Mouse (Mus musculus) 416B (cell line): ENCODE data around the gene Efna4.

ENCODE experiments used
- DNase-seq: peaks from one replicate; pipeline ENCODE4 v3.0.0; 2011; ENCODE audit warnings: low read depth

Efna4 gene

GRCm38 (mm10) chr3:89337721-89338578 is at the start of gene Efna4:
Gene Efna4, minus strand, starts transcription at chr3:89338028.
- DNase-seq: peak; percentile 76

GRCm38 (mm10) chr3:89386438-89387420 is 48.9 kb upstream of the Efna4 start:
- no peak for DNase-seq

- no peak for DNase-seq
These were observed 47.6 kb upstream of the Efna4 start for GRCm38 (mm10) chr3:89385451-89385850.

- DNase-seq: no peak
These were observed 46.7 kb upstream of the Efna4 start for GRCm38 (mm10) chr3:89384331-89385076.

GRCm38 (mm10) chr3:89383651-89384255 is 45.9 kb upstream of the Efna4 start:
- DNase-seq: no peak

GRCm38 (mm10) chr3:89382950-89383349 is 45.1 kb upstream of the Efna4 start:
- DNase-seq: no peak

GRCm38 (mm10) chr3:89382033-89382882 is 44.4 kb upstream of the Efna4 start:
- DNase-seq: no peak

GRCm38 (mm10) chr3:89381233-89381632 is 43.4 kb upstream of the Efna4 start:
- no peak for DNase-seq

GRCm38 (mm10) chr3:89380711-89381110 is 42.9 kb upstream of the Efna4 start:
- DNase-seq: no peak

GRCm38 (mm10) chr3:89380291-89380690 is 42.5 kb upstream of the Efna4 start:
- no peak for DNase-seq

GRCm38 (mm10) chr3:89379388-89380131 is 41.7 kb upstream of the Efna4 start:
- no peak for DNase-seq

GRCm38 (mm10) chr3:89378394-89379067 is 40.7 kb upstream of the Efna4 start:
- peak; percentile 27 for DNase-seq

- DNase-seq: no peak
These were observed 40.0 kb upstream of the Efna4 start for GRCm38 (mm10) chr3:89377831-89378230.

- no peak for DNase-seq
These were observed 35.9 kb upstream of the Efna4 start for GRCm38 (mm10) chr3:89373581-89374231.

GRCm38 (mm10) chr3:89367338-89367737 is 29.5 kb upstream of the Efna4 start:
- no peak for DNase-seq

- DNase-seq: no peak
These were observed 27.9 kb upstream of the Efna4 start for GRCm38 (mm10) chr3:89365486-89366414.

- DNase-seq: no peak
These were observed 27.3 kb upstream of the Efna4 start, which contains the start of gene Dcst1 for GRCm38 (mm10) chr3:89365153-89365485. Gene Dcst1, minus strand, starts transcription at chr3:89365253.

GRCm38 (mm10) chr3:89364631-89365030 is 26.8 kb upstream of the Efna4 start:
- no peak for DNase-seq
